Mouse (Mus musculus): ENCODE data around the gene Cs. TPM values are rescaled to one million over a fixed set of nuclear protein-coding genes. Genes with fewer than 3 reads are reported as not detected.
"Not testable (repeated sequence)": the region's sequence is repeated elsewhere in the genome, so short reads cannot be mapped to it uniquely, and the experiment has no call there.

Gene Cs
- total and polyA plus RNA-seq, 3 experiments, result 947 to 1,148 (median 1,091) TPM

DNA sequence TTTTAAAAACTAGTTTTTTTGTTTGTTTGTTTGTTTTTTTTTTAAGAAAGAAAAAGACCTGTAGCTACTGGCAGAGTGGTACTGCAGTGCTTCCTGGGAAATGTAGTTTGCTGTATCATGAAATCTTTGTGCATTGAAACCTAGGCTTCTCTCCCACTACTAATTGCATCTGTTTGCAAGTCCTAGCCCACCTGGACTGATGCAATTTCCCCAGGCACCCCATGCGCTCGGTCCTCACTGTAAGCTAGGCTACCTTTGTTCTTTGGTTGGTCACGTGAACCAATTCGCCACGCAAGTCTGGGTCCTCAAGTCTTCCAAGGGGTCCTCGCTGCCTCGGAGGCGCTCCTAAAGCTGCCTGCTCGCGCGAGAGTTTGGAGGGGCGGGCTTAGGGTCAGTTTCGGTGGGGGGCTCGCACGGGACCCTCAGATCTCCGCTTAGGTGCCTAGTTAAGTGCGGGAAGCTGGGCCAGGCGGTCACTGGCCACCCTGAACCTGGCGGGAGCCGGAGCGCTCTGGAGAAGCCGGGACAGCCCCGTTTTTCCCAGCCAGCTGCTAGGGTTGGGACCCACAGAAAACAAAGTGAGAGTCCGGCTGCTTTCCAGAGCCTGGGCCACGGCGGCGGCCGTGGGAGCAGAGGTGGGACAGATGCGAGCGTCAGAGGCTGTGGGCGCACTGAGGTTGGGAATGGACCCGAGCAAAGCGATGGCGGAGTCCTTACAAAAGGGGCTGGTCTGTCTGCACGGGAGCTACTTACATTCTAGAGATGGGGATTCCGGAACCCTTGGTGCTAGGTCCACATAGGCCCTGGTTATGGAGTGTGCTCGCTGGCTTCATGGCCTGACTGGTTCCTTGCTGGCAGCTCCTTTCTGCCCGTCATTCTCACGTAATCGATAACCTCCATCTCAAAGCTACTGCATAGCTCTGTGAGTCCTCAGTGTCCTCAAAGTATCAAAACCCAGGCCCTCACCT is 15.1 kb upstream of the Cs start, which contains the start of gene Cnpy2:
TSS of gene Cnpy2 (plus strand) at position 319 of the 968 bp plus-strand sequence.
- intact Hi-C loops (cut with DNase I), result loop anchor here (2.0 kb wide), 1 partner anchor 14 kb away; the partner anchor contains the start of gene Cs
- Histone ChIP-seq H3K4me3 (peak within 1 kb of the TSS; percentile 81), H3K36me3 (ENCODE audit: control insufficient read depth, insufficient read depth, low read length) (no peaks in the 10 kb centered on the region; the same call in 1 of the 2 replicates), H3K79me2 (replicated peaks; ENCODE audit: control insufficient read depth, insufficient read depth, low read length) (no peaks in the 10 kb centered on the region), H3K4me1 (ENCODE audit: control insufficient read depth, insufficient read depth, low read length) (peaks cover 4% of the 10 kb centered on the region), H3K9ac (ENCODE audit: low read depth, low read length) (peak within 1 kb of the TSS; percentile 82), H3K27ac (peak within 1 kb of the TSS; percentile 98), H3K27me3 (ENCODE audit: control insufficient read depth, insufficient read depth, low read length) (no peaks in the 10 kb centered on the region)
- peak; percentile 88 to 89 for DNase-seq
- under 1% methylated on average over 40 of the region's 40 CpGs for WGBS
- TF ChIP-seq POLR2A (IDR thresholded peaks at IDR 0.05; ENCODE audit: insufficient read depth, low read depth, low read length), result peak; percentile 69
- TF ChIP-seq CTCF (IDR thresholded peaks at IDR 0.05), result no peak

DNA sequence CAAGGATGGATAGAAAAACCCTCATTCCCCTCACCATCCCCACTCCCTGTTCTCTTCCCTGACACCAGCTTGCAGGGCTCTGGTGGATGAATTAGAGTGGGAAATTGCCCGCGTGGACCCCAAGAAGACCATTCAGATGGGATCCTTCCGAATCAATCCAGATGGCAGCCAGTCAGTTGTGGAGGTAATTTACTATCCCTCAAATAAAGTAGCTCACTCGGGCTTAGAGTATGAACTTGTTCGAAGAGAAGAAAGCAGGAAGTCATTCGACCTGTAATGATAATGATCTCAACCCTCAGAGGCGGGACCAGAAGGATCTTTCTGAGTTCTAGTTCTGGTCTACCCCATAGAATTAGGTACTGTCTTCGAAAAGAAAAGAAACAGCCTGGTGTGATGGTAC is 14.0 kb upstream of the Cs start:
- TF ChIP-seq POLR2A (IDR thresholded peaks at IDR 0.05; ENCODE audit: insufficient read depth, low read depth, low read length), result no peak
- TF ChIP-seq CTCF (IDR thresholded peaks at IDR 0.05), result no peak
- no peak for TF ChIP-seq EP300 (IDR thresholded peaks at IDR 0.05; ENCODE audit: insufficient read depth, low read depth, low read length)
- no peak for DNase-seq
- H3K36me3 ChIP-seq (ENCODE audit: control insufficient read depth, insufficient read depth, low read length), result no peaks in the 10 kb centered on the region; the same call in 1 of the 2 replicates
- peaks cover 4% of the 10 kb centered on the region for H3K4me1 ChIP-seq (ENCODE audit: control insufficient read depth, insufficient read depth, low read length)
- H3K4me3 ChIP-seq, result no peak overlapping the region; the same call in 1 of the 2 replicates
- H3K27ac ChIP-seq, result no peak overlapping the region
- WGBS, result 63% methylated on average over 8 of the region's 8 CpGs
- H3K27me3 ChIP-seq (ENCODE audit: control insufficient read depth, insufficient read depth, low read length), result no peaks in the 10 kb centered on the region
- H3K79me2 ChIP-seq (replicated peaks; ENCODE audit: control insufficient read depth, insufficient read depth, low read length), result no peaks in the 10 kb centered on the region
- no peak overlapping the region for H3K9ac ChIP-seq (ENCODE audit: low read depth, low read length)
- intact Hi-C loops (cut with DNase I), result loop anchor here (2.0 kb wide), 1 partner anchor 13 kb away; the partner anchor contains the start of gene Cs

DNA sequence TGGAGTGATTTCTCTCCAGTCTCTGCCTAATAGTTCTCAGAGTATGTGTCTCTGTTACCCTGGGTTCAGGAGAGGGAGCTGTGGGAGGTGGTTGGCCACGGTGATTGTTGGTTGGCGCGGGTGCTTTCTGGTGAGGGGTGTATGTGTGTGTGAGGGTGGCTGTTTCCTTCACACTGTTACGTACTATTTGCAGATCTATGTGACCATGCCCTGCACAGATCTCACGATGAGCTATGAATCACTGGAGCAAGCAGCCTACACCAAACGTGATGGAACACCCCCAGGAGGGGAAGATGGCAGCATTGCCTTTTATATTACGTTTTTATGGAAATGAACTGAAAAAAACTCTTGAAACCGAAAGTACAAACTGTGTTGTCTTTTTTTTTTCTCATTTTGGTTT is 10.7 kb upstream of the Cs start:
- no peak overlapping the region for H3K9ac ChIP-seq (ENCODE audit: low read depth, low read length)
- H3K4me3 ChIP-seq, result no peak overlapping the region
- no peaks in the 10 kb centered on the region; the same call in 1 of the 2 replicates for H3K36me3 ChIP-seq (ENCODE audit: control insufficient read depth, insufficient read depth, low read length)
- 94% methylated on average over 8 of the region's 8 CpGs for WGBS
- H3K27me3 ChIP-seq (ENCODE audit: control insufficient read depth, insufficient read depth, low read length), result no peaks in the 10 kb centered on the region
- TF ChIP-seq EP300 (IDR thresholded peaks at IDR 0.05; ENCODE audit: insufficient read depth, low read depth, low read length) (no peak), POLR2A (IDR thresholded peaks at IDR 0.05; ENCODE audit: insufficient read depth, low read depth, low read length) (no peak), CTCF (IDR thresholded peaks at IDR 0.05) (no peak)
- H3K4me1 ChIP-seq (ENCODE audit: control insufficient read depth, insufficient read depth, low read length), result peaks cover 4% of the 10 kb centered on the region
- no peaks in the 10 kb centered on the region for H3K79me2 ChIP-seq (replicated peaks; ENCODE audit: control insufficient read depth, insufficient read depth, low read length)
- H3K27ac ChIP-seq, result no peak overlapping the region
- intact Hi-C loops (cut with DNase I), result no loop called here
- no peak for DNase-seq

DNA sequence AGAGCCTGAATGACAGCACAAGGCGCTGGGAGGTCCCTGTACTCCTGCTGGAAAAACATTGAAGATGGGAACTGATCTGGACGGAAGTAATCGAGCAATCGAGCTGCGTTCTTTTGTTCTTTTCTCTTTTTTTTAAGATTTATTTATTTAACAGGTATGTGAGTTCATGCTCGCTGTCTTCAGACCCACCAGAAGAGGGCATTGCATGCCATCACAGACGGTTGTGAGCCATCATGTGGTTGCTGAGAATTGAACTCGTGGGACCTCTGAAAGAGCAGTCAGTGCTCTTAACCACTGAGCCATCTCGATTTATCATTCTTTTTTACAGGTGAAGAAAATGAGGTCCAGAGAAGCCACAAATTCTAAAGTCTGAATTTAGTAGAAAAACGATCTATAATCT is 9.9 kb upstream of the Cs start:
- intact Hi-C loops (cut with DNase I), result no loop called here
- DNase-seq, result no peak
- no peak overlapping the region for H3K4me3 ChIP-seq
- H3K79me2 ChIP-seq (replicated peaks; ENCODE audit: control insufficient read depth, insufficient read depth, low read length), result no peaks in the 10 kb centered on the region
- TF ChIP-seq POLR2A (IDR thresholded peaks at IDR 0.05; ENCODE audit: insufficient read depth, low read depth, low read length), result no peak
- TF ChIP-seq EP300 (IDR thresholded peaks at IDR 0.05; ENCODE audit: insufficient read depth, low read depth, low read length), result no peak
- peak; percentile 33 for TF ChIP-seq CTCF (IDR thresholded peaks at IDR 0.05)
- no peaks in the 10 kb centered on the region for H3K27me3 ChIP-seq (ENCODE audit: control insufficient read depth, insufficient read depth, low read length)
- peaks cover 4% of the 10 kb centered on the region for H3K4me1 ChIP-seq (ENCODE audit: control insufficient read depth, insufficient read depth, low read length)
- H3K9ac ChIP-seq (ENCODE audit: low read depth, low read length), result no peak overlapping the region
- H3K36me3 ChIP-seq (ENCODE audit: control insufficient read depth, insufficient read depth, low read length), result no peaks in the 10 kb centered on the region; the same call in 1 of the 2 replicates
- 87% methylated on average over 10 of the region's 10 CpGs for WGBS
- no peak overlapping the region for H3K27ac ChIP-seq

DNA sequence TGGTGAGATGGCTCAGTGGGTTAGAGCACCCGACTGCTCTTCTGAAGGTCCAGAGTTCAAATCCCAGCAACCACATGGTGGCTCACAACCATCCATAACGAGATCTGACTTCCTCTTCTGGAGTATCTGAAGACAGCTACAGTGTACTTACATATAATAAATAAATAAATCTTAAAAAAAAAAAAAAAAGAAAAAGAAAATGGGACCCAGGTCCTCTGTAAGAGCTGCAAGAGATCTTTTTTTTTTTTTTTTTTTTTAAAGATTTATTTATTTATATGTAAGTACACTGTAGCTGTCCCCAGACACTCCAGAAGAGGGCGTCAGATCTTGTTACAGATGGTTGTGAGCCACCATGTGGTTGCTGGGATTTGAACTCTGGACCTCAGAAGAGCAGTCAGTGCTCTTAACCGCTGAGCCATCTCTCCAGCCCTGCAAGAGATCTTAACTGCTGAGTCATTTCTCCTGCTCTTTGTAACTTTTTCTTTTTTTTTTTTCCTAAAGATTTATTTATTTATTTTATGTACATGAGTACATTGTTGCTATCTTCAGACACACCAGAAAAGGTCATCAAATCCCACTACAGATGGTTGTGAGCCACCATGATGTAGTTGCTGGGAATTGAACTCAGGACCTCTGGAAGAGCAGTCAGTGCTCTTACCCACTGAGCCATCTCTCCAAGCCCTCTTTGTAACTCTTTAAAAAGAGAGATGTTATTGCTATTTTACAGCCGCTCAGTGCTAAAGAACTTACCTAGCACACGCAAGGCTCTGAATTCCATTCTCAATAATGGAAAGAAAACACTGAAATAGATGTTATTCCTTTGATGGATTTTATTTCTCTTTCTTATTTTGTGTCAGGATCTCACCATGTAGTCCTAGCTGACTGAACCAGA is 4.9 kb upstream of the Cs start:
- H3K36me3 ChIP-seq (ENCODE audit: control insufficient read depth, insufficient read depth, low read length); H3K9ac ChIP-seq (ENCODE audit: low read depth, low read length); H3K4me1 ChIP-seq (ENCODE audit: control insufficient read depth, insufficient read depth, low read length); intact Hi-C loops (cut with DNase I); H3K27me3 ChIP-seq (ENCODE audit: control insufficient read depth, insufficient read depth, low read length); H3K79me2 ChIP-seq (replicated peaks; ENCODE audit: control insufficient read depth, insufficient read depth, low read length); H3K4me3 ChIP-seq; DNase-seq; H3K27ac ChIP-seq: not testable (repeated sequence)
- 72% methylated on average over 6 of the region's 6 CpGs for WGBS
